Mouse (Mus musculus): ENCODE results near the gene Pigo. TPM values are rescaled to one million over a fixed set of nuclear protein-coding genes. Genes with fewer than 3 reads are reported as not detected.
A peak's percentile ranks its signal among the peaks of the same experiment; 100 is the strongest.

The Pigo gene
- polyA plus RNA-seq, 1 experiment from 2014 or later = 23.9 TPM

GRCm38 (mm10) chr4:43045659-43046302, 20.2 kb upstream of the Pigo start, which contains the start of gene Fam214b:
Gene Fam214b, minus strand, starts transcription at chr4:43046220.
- Histone ChIP-seq H3K27me3 (no peaks in the 10 kb centered on the region), H3K27ac (replicated peaks) (peak within 1 kb of the TSS; percentile 75), H3K36me3 (no peaks in the 10 kb centered on the region), H3K4me3 (replicated peaks) (peak within 1 kb of the TSS; percentile 65), H3K9ac (peak within 1 kb of the TSS; percentile 40), H3K9me3 (replicated peaks) (no peaks in the 10 kb centered on the region), H3K4me2 (replicated peaks) (peak within 1 kb of the TSS; percentile 63), H3K4me1 (peaks cover 23% of the 10 kb centered on the region)
- WGBS = 0% methylated on average over 33 of the region's 33 CpGs
- peak; percentile 94 for ATAC-seq (ENCODE audit: insufficient number of reproducible peaks, low FRiP score, low TSS enrichment, low read depth)

DNA sequence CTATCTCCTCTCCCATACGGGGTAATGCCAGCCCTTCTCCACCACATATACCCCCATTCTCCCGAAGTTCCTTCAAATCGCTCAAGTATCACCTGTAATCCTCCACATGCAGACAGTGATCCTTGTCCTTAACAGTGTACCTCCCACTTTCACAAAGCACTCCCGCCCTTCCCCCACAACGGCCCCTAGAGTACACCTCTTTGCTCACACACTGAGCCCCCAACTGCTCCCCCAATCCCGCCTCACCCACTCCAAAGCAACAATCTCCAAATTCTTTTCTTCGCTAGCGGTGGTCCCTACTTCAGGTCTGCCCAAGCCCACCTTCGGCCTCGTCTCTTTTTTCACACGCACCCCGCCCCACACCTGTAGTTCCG, 19.7 kb upstream of the Pigo start:
- no peaks in the 10 kb centered on the region for H3K36me3 ChIP-seq
- H3K9ac ChIP-seq = peak overlapping the region; percentile 40
- H3K4me2 ChIP-seq (replicated peaks) = peak overlapping the region; percentile 63
- H3K4me1 ChIP-seq = peaks cover 26% of the 10 kb centered on the region
- no peaks in the 10 kb centered on the region for H3K9me3 ChIP-seq (replicated peaks)
- H3K27me3 ChIP-seq = no peaks in the 10 kb centered on the region
- ATAC-seq (ENCODE audit: insufficient number of reproducible peaks, low FRiP score, low TSS enrichment, low read depth) = peak; percentile 3
- H3K27ac ChIP-seq (replicated peaks) = peak overlapping the region; percentile 75
- H3K4me3 ChIP-seq (replicated peaks) = peak overlapping the region; percentile 65
- WGBS = 4% methylated on average over 13 of the region's 13 CpGs

- Histone ChIP-seq H3K9me3 (replicated peaks) (no peaks in the 10 kb centered on the region), H3K4me3 (replicated peaks) (peak overlapping the region; percentile 65), H3K27me3 (no peaks in the 10 kb centered on the region), H3K4me1 (peaks cover 26% of the 10 kb centered on the region), H3K36me3 (no peaks in the 10 kb centered on the region), H3K9ac (peak overlapping the region; percentile 40; the same call in 1 of the 2 replicates), H3K4me2 (replicated peaks) (peak overlapping the region; percentile 63), H3K27ac (replicated peaks) (peak overlapping the region; percentile 75)
- no peak for ATAC-seq (ENCODE audit: insufficient number of reproducible peaks, low FRiP score, low TSS enrichment, low read depth)
- WGBS = 18% methylated on average over 4 of the region's 4 CpGs
Observed at GRCm38 (mm10) chr4:43044673-43045072, 19.1 kb upstream of the Pigo start.

GRCm38 (mm10) chr4:43043644-43044357, 18.2 kb upstream of the Pigo start:
- H3K9ac ChIP-seq = no peak overlapping the region
- H3K27me3 ChIP-seq = no peaks in the 10 kb centered on the region
- H3K27ac ChIP-seq (replicated peaks) = peak overlapping the region; percentile 75
- ATAC-seq (ENCODE audit: insufficient number of reproducible peaks, low FRiP score, low TSS enrichment, low read depth) = peak; percentile 5; the same call in 1 of the 2 replicates
- peaks cover 34% of the 10 kb centered on the region for H3K4me1 ChIP-seq
- no peaks in the 10 kb centered on the region for H3K9me3 ChIP-seq (replicated peaks)
- WGBS = 19% methylated on average over 7 of the region's 7 CpGs
- peak overlapping the region; percentile 11; the same call in 1 of the 2 replicates for H3K4me3 ChIP-seq (replicated peaks)
- no peaks in the 10 kb centered on the region for H3K36me3 ChIP-seq
- H3K4me2 ChIP-seq (replicated peaks) = peak overlapping the region; percentile 63

DNA sequence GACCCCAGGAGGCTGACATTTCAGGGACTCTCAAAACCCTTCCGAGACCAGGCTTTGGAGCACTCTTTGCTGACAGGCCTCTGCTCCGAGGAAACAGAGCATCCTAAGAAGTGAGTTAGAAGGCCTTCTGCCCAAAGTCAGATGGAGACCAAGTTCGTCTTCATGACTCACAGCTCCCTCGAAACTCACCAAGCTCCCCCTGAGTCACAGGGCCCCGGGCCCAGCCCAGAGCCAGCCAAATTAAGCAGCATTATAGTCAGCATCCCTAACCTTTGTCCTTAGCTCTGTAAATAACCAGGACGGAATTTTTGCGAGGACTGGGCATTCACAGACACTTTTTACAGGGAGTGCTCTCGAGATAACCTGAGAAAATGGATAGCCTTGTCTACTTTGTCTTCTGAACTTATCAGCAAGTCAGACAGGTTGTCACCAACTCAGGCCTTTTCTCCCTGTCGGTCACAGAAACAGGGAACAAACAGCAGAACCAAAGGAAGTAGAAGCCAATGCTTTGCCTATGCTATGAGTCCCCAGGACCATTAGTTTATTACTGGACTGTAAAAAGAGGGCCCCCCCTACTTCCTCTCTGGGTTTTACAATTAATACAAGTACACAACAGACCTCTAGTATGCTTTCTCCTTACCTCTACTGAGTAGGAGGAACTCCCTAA, 15.4 kb upstream of the Pigo start:
- no peaks in the 10 kb centered on the region for H3K9me3 ChIP-seq (replicated peaks)
- no peak overlapping the region for H3K4me2 ChIP-seq (replicated peaks)
- no peaks in the 10 kb centered on the region for H3K27me3 ChIP-seq
- no peak overlapping the region for H3K4me3 ChIP-seq (replicated peaks)
- 82% methylated on average over 9 of the region's 9 CpGs for WGBS
- peak overlapping the region; percentile 48; the same call in 1 of the 2 replicates for H3K27ac ChIP-seq (replicated peaks)
- H3K9ac ChIP-seq = no peak overlapping the region
- ATAC-seq (ENCODE audit: insufficient number of reproducible peaks, low FRiP score, low TSS enrichment, low read depth) = no peak
- 0 out of 2 replicates have a peak, but pooled peaks cover 4% of the 10 kb centered on the region for H3K36me3 ChIP-seq
- peaks cover 32% of the 10 kb centered on the region for H3K4me1 ChIP-seq

DNA sequence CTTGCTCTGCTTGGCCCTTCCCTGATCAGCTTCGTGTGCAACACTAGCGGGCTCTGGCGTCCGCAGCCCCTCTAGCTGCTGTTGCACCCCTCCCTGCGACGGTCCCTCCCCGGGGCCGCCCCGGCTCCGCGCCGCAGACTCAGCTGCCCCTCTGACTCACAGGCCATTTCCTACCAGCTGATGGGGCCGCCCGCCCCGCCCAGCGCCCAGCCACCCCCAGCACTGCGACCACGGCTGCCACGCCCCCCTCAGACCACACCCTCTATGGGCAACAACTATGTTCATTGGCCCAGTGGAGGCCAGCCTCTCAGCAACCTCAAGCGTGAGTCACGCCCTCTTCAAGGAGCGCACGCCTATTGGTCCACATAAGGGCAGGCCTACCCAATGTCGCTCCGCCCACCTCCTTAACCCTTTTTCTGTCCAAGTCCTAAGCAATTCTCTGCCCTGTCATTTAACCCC, 14.5 kb upstream of the Pigo start:
- H3K9me3 ChIP-seq (replicated peaks) = no peaks in the 10 kb centered on the region
- ATAC-seq (ENCODE audit: insufficient number of reproducible peaks, low FRiP score, low TSS enrichment, low read depth) = peak; percentile 99
- H3K27ac ChIP-seq (replicated peaks) = peak overlapping the region; percentile 61
- no peaks in the 10 kb centered on the region for H3K27me3 ChIP-seq
- H3K9ac ChIP-seq = peak overlapping the region; percentile 39
- H3K4me3 ChIP-seq (replicated peaks) = peak overlapping the region; percentile 57
- peaks cover 12% of the 10 kb centered on the region; the same call in 1 of the 2 replicates for H3K36me3 ChIP-seq
- H3K4me2 ChIP-seq (replicated peaks) = peak overlapping the region; percentile 75
- under 1% methylated on average over 25 of the region's 25 CpGs for WGBS
- H3K4me1 ChIP-seq = peaks cover 32% of the 10 kb centered on the region

- ATAC-seq (ENCODE audit: insufficient number of reproducible peaks, low FRiP score, low TSS enrichment, low read depth) = no peak
- Histone ChIP-seq H3K36me3 (peaks cover 16% of the 10 kb centered on the region; the same call in 1 of the 2 replicates), H3K27ac (replicated peaks) (peak overlapping the region; percentile 61), H3K4me1 (peaks cover 26% of the 10 kb centered on the region), H3K27me3 (no peaks in the 10 kb centered on the region), H3K9ac (peak overlapping the region; percentile 39), H3K4me3 (replicated peaks) (peak overlapping the region; percentile 57), H3K9me3 (replicated peaks) (no peaks in the 10 kb centered on the region), H3K4me2 (replicated peaks) (peak overlapping the region; percentile 75)
- 2% methylated on average over 11 of the region's 11 CpGs for WGBS
Observed at GRCm38 (mm10) chr4:43039609-43040008, 14.0 kb upstream of the Pigo start.

GRCm38 (mm10) chr4:43038567-43039495, 13.2 kb upstream of the Pigo start:
- peak overlapping the region; percentile 39 for H3K9ac ChIP-seq
- peak overlapping the region; percentile 75 for H3K4me2 ChIP-seq (replicated peaks)
- H3K27me3 ChIP-seq = no peaks in the 10 kb centered on the region
- peaks cover 18% of the 10 kb centered on the region for H3K4me1 ChIP-seq
- peak overlapping the region; percentile 61 for H3K27ac ChIP-seq (replicated peaks)
- H3K9me3 ChIP-seq (replicated peaks) = no peaks in the 10 kb centered on the region
- peaks cover 23% of the 10 kb centered on the region for H3K36me3 ChIP-seq
- no peak for ATAC-seq (ENCODE audit: insufficient number of reproducible peaks, low FRiP score, low TSS enrichment, low read depth)
- 50% methylated on average over 15 of the region's 15 CpGs for WGBS
- H3K4me3 ChIP-seq (replicated peaks) = peak overlapping the region; percentile 57

GRCm38 (mm10) chr4:43037860-43038566, 12.4 kb upstream of the Pigo start:
- Histone ChIP-seq H3K9ac (no peak overlapping the region), H3K4me2 (replicated peaks) (no peak overlapping the region), H3K4me1 (peaks cover 16% of the 10 kb centered on the region), H3K27me3 (no peaks in the 10 kb centered on the region), H3K36me3 (peaks cover 32% of the 10 kb centered on the region), H3K9me3 (replicated peaks) (no peaks in the 10 kb centered on the region), H3K4me3 (replicated peaks) (no peak overlapping the region), H3K27ac (replicated peaks) (no peak overlapping the region)
- 69% methylated on average over 4 of the region's 4 CpGs for WGBS
- ATAC-seq (ENCODE audit: insufficient number of reproducible peaks, low FRiP score, low TSS enrichment, low read depth) = no peak

DNA sequence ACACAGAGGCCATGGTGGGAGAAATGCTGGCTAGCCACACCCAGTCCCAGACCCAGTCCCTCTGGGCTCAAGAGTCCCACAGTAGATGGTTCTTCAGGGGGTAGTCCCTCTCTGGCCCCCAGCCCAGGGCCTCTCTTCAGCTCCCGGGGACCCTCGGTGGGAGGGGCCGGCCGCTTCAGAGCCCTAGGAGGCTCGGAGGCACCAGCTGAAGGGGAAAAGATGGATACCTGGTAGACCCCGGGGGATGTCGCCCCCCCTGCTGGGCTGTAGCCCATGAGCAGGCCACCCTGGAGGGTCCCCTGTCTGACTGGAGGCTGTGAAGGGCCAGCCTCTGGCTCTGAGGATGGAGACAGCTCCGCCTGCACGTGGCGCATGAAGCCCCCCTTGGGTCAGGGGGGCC, 10.7 kb upstream of the Pigo start:
- Histone ChIP-seq H3K27ac (replicated peaks) (no peak overlapping the region), H3K27me3 (no peaks in the 10 kb centered on the region), H3K9me3 (replicated peaks) (no peaks in the 10 kb centered on the region), H3K4me1 (peaks cover 23% of the 10 kb centered on the region), H3K36me3 (peaks cover 32% of the 10 kb centered on the region), H3K4me3 (replicated peaks) (no peak overlapping the region), H3K9ac (no peak overlapping the region), H3K4me2 (replicated peaks) (no peak overlapping the region)
- 88% methylated on average over 10 of the region's 10 CpGs for WGBS
- ATAC-seq (ENCODE audit: insufficient number of reproducible peaks, low FRiP score, low TSS enrichment, low read depth) = no peak

Measured in embryonic facial prominence, embryonic 15.5 days (tissue).